Mouse (Mus musculus): ENCODE results near the gene Smyd3.

- TF ChIP-seq CTCF (IDR thresholded peaks at IDR 0.05; ENCODE audit: low read depth, low read length) (no peak), POLR2A (IDR thresholded peaks at IDR 0.05; ENCODE audit: insufficient read depth, low read length) (no peak), EP300 (IDR thresholded peaks at IDR 0.05; ENCODE audit: insufficient read depth, low read depth, low read length) (no peak)
Measured at GRCm38 (mm10) chr1:179044165-179044564, 473.7 kb downstream of the Smyd3 start.
